Mouse (Mus musculus) heart, embryonic 11.5 days (tissue): ENCODE results near the gene Speer4b. TPM values are rescaled to one million over a fixed set of nuclear protein-coding genes. Genes with fewer than 3 reads are reported as not detected.
"Not testable (repeated sequence)": the region's sequence is repeated elsewhere in the genome, so short reads cannot be mapped to it uniquely, and the experiment has no call there.

Source experiments
- ATAC-seq: fragments of 200-750 bp; cut with Nextera tagmentation; replicated peaks from 2 replicates; pipeline ENCODE4 v1.8.0; 2017; ENCODE audit warnings: moderate library complexity; ENCODE audit not compliant: insufficient number of reproducible peaks, low FRiP score, low TSS enrichment
- H3K27ac ChIP-seq: fragments of 300-500 bp; sonication (generic); 2 replicates; pipeline ENCODE4 v1.5.1; 2014; ENCODE audit warnings: mild to moderate bottlenecking, low read depth, low read length
- H3K27me3 ChIP-seq: fragments of 300-500 bp; sonication (generic); 2 replicates; pipeline ENCODE4 v1.6.1; 2014; ENCODE audit warnings: mild to moderate bottlenecking, low read length, mixed read lengths; ENCODE audit not compliant: control insufficient read depth, insufficient read depth
- H3K36me3 ChIP-seq: fragments of 300-500 bp; sonication (generic); 2 replicates; pipeline ENCODE4 v1.6.1; 2014; ENCODE audit warnings: mild to moderate bottlenecking, low read length, moderate library complexity, mixed read lengths; ENCODE audit not compliant: control insufficient read depth, insufficient read depth
- H3K4me1 ChIP-seq: fragments of 300-500 bp; sonication (generic); 2 replicates; pipeline ENCODE4 v1.6.1; 2014; ENCODE audit warnings: low read length; ENCODE audit not compliant: control insufficient read depth, insufficient read depth
- H3K4me2 ChIP-seq: fragments of 300-500 bp; sonication (generic); 2 replicates; pipeline ENCODE4 v1.6.1; 2014; ENCODE audit warnings: mild to moderate bottlenecking, moderate library complexity
- H3K4me3 ChIP-seq: fragments of 300-500 bp; sonication (generic); 2 replicates; pipeline ENCODE4 v1.5.1; 2014; ENCODE audit warnings: low read depth, low read length
- H3K9ac ChIP-seq: fragments of 300-500 bp; sonication (generic); 2 replicates; pipeline ENCODE4 v1.6.1; 2014; ENCODE audit warnings: mild to moderate bottlenecking, low read depth, low read length, moderate library complexity
- H3K9me3 ChIP-seq: fragments of 300-500 bp; sonication (generic); replicated peaks from 2 replicates; pipeline ENCODE4 v1.6.1; 2016; ENCODE audit warnings: low read length; ENCODE audit not compliant: control insufficient read depth
- WGBS: fragments of 180-500 bp; shearing (Covaris S2); extraction: QIAGEN DNeasy Blood & Tissue Kit; methylation state at CpG from one replicate; pipeline ENCODE4 v1.1.7; 2014; ENCODE audit not compliant: insufficient replicate concordance; 5-methylcytosine and 5-hydroxymethylcytosine counted together
- polyA plus RNA-seq: library from polyadenylated mRNA; unstranded; fragments of >200 nt; fragmentation: Nextera tagmentation; extraction: Ambion mirVana; gene quantifications from 2 replicates; pipeline ENCODE4 v1.2.1, GENCODE M21; 2014

Gene Speer4b
- not detected in 2 replicates for polyA plus RNA-seq

DNA sequence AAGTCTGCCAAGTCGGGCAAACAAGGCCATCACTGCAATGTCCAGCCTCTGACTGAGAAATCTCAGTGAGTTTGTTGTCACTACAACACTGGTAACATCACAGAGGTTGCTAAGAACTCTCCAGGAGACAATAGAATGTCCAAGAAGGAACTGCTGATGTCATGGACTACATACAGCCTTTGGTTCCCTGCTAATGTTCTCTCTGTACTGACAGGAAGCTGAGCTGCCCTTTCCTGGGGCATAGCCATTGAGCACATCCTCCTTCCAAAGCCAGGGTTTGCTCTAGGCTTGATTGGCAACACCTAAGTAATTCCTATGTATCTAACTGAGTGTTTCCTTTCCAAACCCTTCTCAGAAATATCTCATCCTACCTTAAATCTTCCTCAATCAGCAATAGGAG is at the start of gene Speer4b:
Gene Speer4b (minus strand): TSS at position 101 of the 400 bp plus-strand sequence.
- ATAC-seq, H3K27ac ChIP-seq, H3K4me1 ChIP-seq, H3K9me3 ChIP-seq, H3K9ac ChIP-seq, H3K27me3 ChIP-seq, H3K36me3 ChIP-seq, H3K4me3 ChIP-seq, H3K4me2 ChIP-seq: not testable (repeated sequence)
- WGBS, result 47% methylated on average over 1 of the region's 1 CpGs

DNA sequence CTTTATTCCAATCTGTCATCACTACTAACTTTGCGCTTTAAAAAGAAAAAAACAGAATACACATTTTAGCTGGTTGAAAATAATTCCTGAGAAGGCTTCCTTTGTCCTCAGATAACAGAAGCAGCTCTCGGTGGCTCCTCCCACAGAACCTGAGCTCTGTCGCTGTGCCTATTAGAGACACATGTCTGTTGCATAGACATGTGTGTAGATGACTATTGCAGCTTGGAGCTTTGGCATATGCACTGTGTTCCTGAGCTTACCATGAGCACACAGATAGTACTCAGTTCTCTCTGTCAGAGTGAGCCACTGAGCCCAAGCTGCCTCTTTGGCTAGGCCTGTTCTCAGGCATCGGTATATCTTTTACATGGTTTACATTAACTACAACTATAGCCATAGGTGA is 48.1 kb upstream of the Speer4b start:
- no peaks in the 10 kb centered on the region for H3K36me3 ChIP-seq
- H3K9me3 ChIP-seq, result no peaks in the 10 kb centered on the region
- ATAC-seq, result no peak
- 74% methylated on average over 4 of the region's 4 CpGs for WGBS
- no peak overlapping the region for H3K9ac ChIP-seq
- H3K4me2 ChIP-seq, result no peak overlapping the region
- no peak overlapping the region for H3K27ac ChIP-seq
- no peak overlapping the region for H3K4me3 ChIP-seq
- H3K4me1 ChIP-seq, result no peaks in the 10 kb centered on the region
- H3K27me3 ChIP-seq, result no peaks in the 10 kb centered on the region

DNA sequence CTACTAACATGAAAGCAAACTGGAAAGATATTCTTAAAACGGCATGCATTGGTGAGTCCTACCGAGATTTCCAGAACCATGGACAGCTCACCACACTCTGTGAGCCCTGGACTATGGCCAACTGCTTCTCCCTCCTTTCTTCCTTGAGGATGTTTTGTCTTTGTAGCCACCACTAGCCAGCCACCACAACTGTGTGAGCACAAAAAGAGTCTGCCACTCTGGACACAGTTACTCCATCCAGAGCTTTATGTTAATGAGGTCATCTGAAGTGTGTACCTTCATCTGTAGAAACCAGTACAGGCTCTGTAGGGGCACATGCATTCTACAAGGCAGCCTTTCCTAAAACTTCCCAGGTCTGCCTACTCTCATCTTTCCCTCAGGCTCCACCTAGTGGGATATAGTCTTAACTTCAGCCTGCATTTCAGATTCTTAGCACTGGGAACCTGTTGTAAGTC is 43.6 kb upstream of the Speer4b start:
- Histone ChIP-seq H3K27ac (no peak overlapping the region), H3K9ac (no peak overlapping the region), H3K27me3 (no peaks in the 10 kb centered on the region), H3K9me3 (no peaks in the 10 kb centered on the region), H3K4me1 (no peaks in the 10 kb centered on the region), H3K36me3 (no peaks in the 10 kb centered on the region), H3K4me3 (no peak overlapping the region), H3K4me2 (no peak overlapping the region)
- 0 out of 2 replicates have a peak, but pooled peaks have one; percentile 26 for ATAC-seq
- WGBS, result 11% methylated on average over 2 of the region's 2 CpGs

DNA sequence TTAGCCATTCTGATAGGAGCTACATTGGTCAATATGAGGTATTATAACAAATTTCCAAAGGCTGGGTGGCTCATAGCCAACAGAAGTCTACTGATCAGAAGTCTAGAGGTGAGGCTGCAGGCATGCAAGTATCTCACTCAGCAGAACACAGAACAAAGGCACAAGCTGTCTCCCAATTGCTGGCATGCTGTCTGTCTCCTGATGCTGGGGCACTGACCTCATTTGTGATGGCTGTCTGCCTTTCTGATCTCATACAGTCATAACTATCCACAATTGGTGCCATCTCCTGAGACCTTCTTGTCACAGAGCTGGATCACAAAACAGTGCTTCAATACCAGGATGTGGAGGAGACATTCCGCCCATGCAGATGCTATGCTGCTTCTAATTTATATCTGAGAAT is 25.7 kb upstream of the Speer4b start:
- no peaks in the 10 kb centered on the region for H3K4me1 ChIP-seq
- H3K27me3 ChIP-seq, result no peaks in the 10 kb centered on the region
- H3K9ac ChIP-seq, result no peak overlapping the region
- WGBS, result 52% methylated on average over 1 of the region's 1 CpGs
- H3K36me3 ChIP-seq, result no peaks in the 10 kb centered on the region
- H3K4me2 ChIP-seq, result no peak overlapping the region
- no peak overlapping the region for H3K27ac ChIP-seq
- ATAC-seq, result no peak
- no peak overlapping the region for H3K4me3 ChIP-seq
- H3K9me3 ChIP-seq, result no peaks in the 10 kb centered on the region

DNA sequence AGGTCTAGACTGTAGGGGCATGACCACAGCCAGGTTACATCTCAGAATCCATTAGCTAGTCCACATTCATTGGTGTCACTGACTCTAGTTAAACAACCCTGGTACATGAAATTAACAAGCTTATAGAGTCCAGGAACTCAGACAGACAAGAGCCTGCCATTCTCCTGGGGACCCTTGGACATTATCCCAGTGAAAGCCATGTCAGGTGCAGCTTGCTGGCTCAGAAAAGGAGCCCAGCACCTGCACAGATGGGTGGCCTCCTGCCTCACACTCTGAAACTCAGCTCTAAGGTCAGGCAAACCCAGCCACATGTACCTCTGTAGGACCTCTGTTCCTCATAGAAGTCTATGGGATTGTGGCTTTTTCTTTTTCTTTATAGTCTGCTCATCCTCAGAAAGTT is 17.5 kb upstream of the Speer4b start:
- H3K4me2 ChIP-seq, result no peak overlapping the region
- no peak overlapping the region for H3K9ac ChIP-seq
- H3K4me1 ChIP-seq, result no peaks in the 10 kb centered on the region
- H3K9me3 ChIP-seq, result no peaks in the 10 kb centered on the region
- no peak overlapping the region for H3K27ac ChIP-seq
- ATAC-seq, result no peak
- no peaks in the 10 kb centered on the region for H3K36me3 ChIP-seq
- H3K4me3 ChIP-seq, result no peak overlapping the region
- no peaks in the 10 kb centered on the region for H3K27me3 ChIP-seq

DNA sequence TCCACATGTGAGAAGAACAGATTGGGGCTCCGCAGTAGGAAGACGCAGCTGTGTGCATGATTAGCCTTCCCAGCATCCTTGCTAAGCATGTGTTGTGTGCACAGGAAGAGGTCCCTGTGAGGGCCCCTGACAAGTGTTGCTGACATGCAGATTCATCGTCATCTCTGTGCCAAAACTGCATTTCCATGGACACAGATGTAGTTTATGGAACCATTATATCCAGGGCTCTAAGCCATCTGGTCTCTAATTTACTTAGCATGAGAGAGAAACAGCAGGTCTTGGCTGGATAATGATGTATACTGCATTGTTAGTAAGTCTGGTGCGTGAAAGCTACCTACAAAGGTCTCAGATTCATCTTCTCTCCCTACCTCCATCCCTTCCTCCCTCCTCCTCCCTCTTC is 10.3 kb downstream of the Speer4b start:
- H3K9me3 ChIP-seq, result no peaks in the 10 kb centered on the region
- no peaks in the 10 kb centered on the region for H3K27me3 ChIP-seq
- no peak overlapping the region for H3K9ac ChIP-seq
- no peaks in the 10 kb centered on the region for H3K36me3 ChIP-seq
- no peak overlapping the region for H3K4me3 ChIP-seq
- 80% methylated on average over 4 of the region's 4 CpGs for WGBS
- no peak overlapping the region for H3K27ac ChIP-seq
- no peak overlapping the region for H3K4me2 ChIP-seq
- no peak for ATAC-seq
- no peaks in the 10 kb centered on the region for H3K4me1 ChIP-seq

DNA sequence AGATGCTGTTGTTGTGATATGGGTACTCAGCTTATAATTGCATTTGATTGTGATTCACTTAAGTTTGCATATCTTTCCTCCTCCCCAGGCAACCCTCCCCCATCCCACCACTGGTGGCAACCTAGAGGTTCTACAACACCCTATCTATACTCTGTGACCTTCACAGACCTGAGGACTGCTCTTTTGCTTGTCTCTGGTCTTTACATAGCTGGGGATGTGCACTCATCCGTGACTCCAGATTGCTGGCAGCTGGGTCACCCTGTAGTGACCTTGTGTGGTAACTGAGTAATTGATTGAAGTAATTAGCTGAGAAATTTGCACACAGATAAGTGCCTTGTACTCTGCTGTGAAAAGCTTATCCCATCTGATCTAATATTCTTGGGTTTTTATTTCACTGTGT is 15.1 kb downstream of the Speer4b start:
- 43% methylated on average over 1 of the region's 1 CpGs for WGBS
- Histone ChIP-seq H3K27me3 (no peaks in the 10 kb centered on the region), H3K4me1 (no peaks in the 10 kb centered on the region)

DNA sequence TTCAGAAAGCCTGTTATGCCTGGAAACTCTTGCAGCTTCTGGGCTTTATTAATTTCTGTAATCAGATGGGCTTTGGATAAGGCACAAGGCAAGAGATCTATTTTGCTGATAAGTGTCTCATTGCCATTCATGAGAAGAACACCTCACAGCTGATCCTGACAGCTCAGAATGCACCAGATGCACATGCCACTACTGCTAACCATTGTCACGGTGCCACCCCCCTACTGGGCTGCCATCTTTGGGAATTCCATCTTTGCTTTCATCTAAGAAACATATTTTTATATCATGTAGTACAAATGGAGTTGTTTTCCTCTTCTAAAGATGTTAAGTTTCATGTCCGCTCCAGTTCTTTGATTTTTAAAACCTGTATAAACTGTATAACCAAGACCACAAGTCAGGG is 19.5 kb downstream of the Speer4b start:
- ATAC-seq, result no peak
- H3K4me1 ChIP-seq, result no peaks in the 10 kb centered on the region
- H3K9me3 ChIP-seq, result no peaks in the 10 kb centered on the region
- no peaks in the 10 kb centered on the region for H3K36me3 ChIP-seq
- 72% methylated on average over 2 of the region's 2 CpGs for WGBS
- no peaks in the 10 kb centered on the region for H3K27me3 ChIP-seq
- H3K4me2 ChIP-seq, result no peak overlapping the region
- no peak overlapping the region for H3K27ac ChIP-seq
- no peak overlapping the region for H3K4me3 ChIP-seq
- H3K9ac ChIP-seq, result no peak overlapping the region

More for the DNA sequence above, 15.1 kb downstream of the Speer4b start:
- no peak for ATAC-seq
- Histone ChIP-seq H3K4me2 (no peak overlapping the region), H3K9ac (no peak overlapping the region), H3K4me3 (no peak overlapping the region), H3K27ac (no peak overlapping the region), H3K9me3 (no peaks in the 10 kb centered on the region), H3K36me3 (no peaks in the 10 kb centered on the region)

DNA sequence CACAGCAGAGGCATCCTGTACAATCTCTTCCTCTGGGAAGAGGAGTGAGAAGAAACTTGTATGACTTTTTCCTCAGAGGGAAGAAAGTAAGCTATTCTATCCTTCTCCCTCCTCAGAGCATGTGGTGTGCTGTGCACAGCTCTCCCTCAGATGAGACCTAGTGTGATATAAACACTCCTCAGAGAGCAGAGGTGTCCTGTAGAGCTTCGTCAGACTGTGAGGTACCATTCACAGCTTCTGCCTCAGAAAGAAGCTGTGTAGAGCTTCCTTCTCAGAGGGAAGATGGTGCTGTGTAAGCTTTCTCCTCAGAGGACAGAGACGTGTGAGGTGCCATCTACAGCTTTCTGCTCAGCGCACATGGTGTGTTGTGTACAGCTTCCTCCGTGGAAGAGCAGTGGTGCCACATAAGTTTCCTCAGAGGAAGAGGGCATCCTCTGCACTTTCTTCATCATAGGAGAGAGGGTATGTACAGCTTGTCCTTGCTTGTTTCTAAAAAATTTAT is 26.2 kb downstream of the Speer4b start:
- 66% methylated on average over 4 of the region's 4 CpGs for WGBS

More for the DNA sequence above, 26.2 kb downstream of the Speer4b start:
- Histone ChIP-seq H3K9me3 (no peaks in the 10 kb centered on the region), H3K4me1 (no peaks in the 10 kb centered on the region), H3K9ac (no peak overlapping the region), H3K4me3 (no peak overlapping the region), H3K27me3 (no peaks in the 10 kb centered on the region), H3K27ac (no peak overlapping the region), H3K4me2 (no peak overlapping the region), H3K36me3 (no peaks in the 10 kb centered on the region)
- ATAC-seq, result no peak
